Mouse (Mus musculus): ENCODE measurements at regions not wholly inside any gene's neighbourhood (a gene's known extent, or its start where the extent isn't known, plus 50 kb on each side); places are given as distances from the start of the nearest gene placed in this dataset.

GRCm38 (mm10) chr9:117967080-117967479, 73.2 kb upstream of the Azi2 start:
- DNase-seq, result no peak

- DNase-seq, result peak; percentile 12
These were observed 73.8 kb upstream of the Azi2 start for GRCm38 (mm10) chr9:117966326-117966989.

GRCm38 (mm10) chr9:117962088-117963030, 77.9 kb upstream of the Azi2 start:
- no peak for DNase-seq

GRCm38 (mm10) chr9:117959845-117960244, 80.5 kb upstream of the Azi2 start:
- DNase-seq, result no peak

GRCm38 (mm10) chr9:117957195-117957594, 83.1 kb upstream of the Azi2 start:
- DNase-seq, result no peak

- no peak for DNase-seq
These were observed 83.6 kb upstream of the Azi2 start for GRCm38 (mm10) chr9:117956691-117957090.

- no peak for DNase-seq
These were observed 112.8 kb upstream of the Azi2 start for GRCm38 (mm10) chr9:117927466-117927847.

GRCm38 (mm10) chr9:117926700-117927465, 113.4 kb upstream of the Azi2 start:
- DNase-seq, result no peak

GRCm38 (mm10) chr9:117922992-117923391, 117.3 kb upstream of the Azi2 start:
- no peak for DNase-seq

GRCm38 (mm10) chr9:117907895-117908424, 132.3 kb upstream of the Azi2 start:
- no peak for DNase-seq

- DNase-seq, result no peak
These were observed 135.1 kb upstream of the Azi2 start for GRCm38 (mm10) chr9:117905045-117905747.

- DNase-seq, result no peak
These were observed 135.7 kb upstream of the Azi2 start for GRCm38 (mm10) chr9:117904621-117905020.

GRCm38 (mm10) chr9:117903025-117903424, 137.3 kb upstream of the Azi2 start:
- DNase-seq, result peak; percentile 33

- no peak for DNase-seq
These were observed 137.9 kb upstream of the Azi2 start for GRCm38 (mm10) chr9:117902239-117902939.

- no peak for DNase-seq
These were observed 139.7 kb upstream of the Azi2 start for GRCm38 (mm10) chr9:117900631-117901030.

- no peak for DNase-seq
These were observed 143.8 kb upstream of the Azi2 start for GRCm38 (mm10) chr9:117896517-117896916.

- no peak for DNase-seq
These were observed 147.7 kb upstream of the Azi2 start for GRCm38 (mm10) chr9:117892601-117893000.

GRCm38 (mm10) chr9:117873172-117873571, 167.1 kb upstream of the Azi2 start:
- no peak for DNase-seq

- peak; percentile 36 for DNase-seq
These were observed 167.8 kb upstream of the Azi2 start for GRCm38 (mm10) chr9:117872387-117873081.

GRCm38 (mm10) chr9:117872021-117872386, 168.3 kb upstream of the Azi2 start:
- no peak for DNase-seq

GRCm38 (mm10) chr9:117870616-117871015, 169.7 kb upstream of the Azi2 start:
- DNase-seq, result no peak

All from right cerebral cortex, postnatal 14 days (tissue).